Mouse (Mus musculus): Measurements from ENCODE around the gene Pycr1. TPM values are rescaled to one million over a fixed set of nuclear protein-coding genes. Genes with fewer than 3 reads are reported as not detected.

Gene Pycr1
- total and polyA plus RNA-seq, 3 experiments = 21.0 to 75.3 (median 32.3) TPM

- TF ChIP-seq JUND (conservative IDR thresholded peaks at IDR 0.05; ENCODE audit: low read depth, low read length) (no peak), MAFK (IDR thresholded peaks at IDR 0.05; ENCODE audit: insufficient replicate concordance, low read length) (no peak), SIN3A (IDR thresholded peaks at IDR 0.05; ENCODE audit: low read length) (no peak), USF2 (conservative IDR thresholded peaks at IDR 0.05; ENCODE audit: low read depth, low read length) (no peak), JUN (IDR thresholded peaks at IDR 0.05; ENCODE audit: insufficient read depth, low read depth, low read length) (no peak), ZNF384 (IDR thresholded peaks at IDR 0.05; ENCODE audit: low read depth, low read length) (no peak), USF1 (IDR thresholded peaks at IDR 0.05; ENCODE audit: low read depth, low read length) (no peak), BHLHE40 (IDR thresholded peaks at IDR 0.05; ENCODE audit: low read depth, low read length) (no peak), TCF12 (IDR thresholded peaks at IDR 0.05; ENCODE audit: low read depth, low read length) (no peak), CHD2 (IDR thresholded peaks at IDR 0.05; ENCODE audit: low read length) (no peak), PAX5 (IDR thresholded peaks at IDR 0.05; ENCODE audit: low read length) (no peak), GABPA (IDR thresholded peaks at IDR 0.05; ENCODE audit: insufficient replicate concordance, low read depth, low read length) (no peak), EP300 (IDR thresholded peaks at IDR 0.05; ENCODE audit: low read length) (no peak), ELF1 (IDR thresholded peaks at IDR 0.05; ENCODE audit: low read depth, low read length) (no peak), MEF2A (IDR thresholded peaks at IDR 0.05; ENCODE audit: borderline replicate concordance, low read depth, low read length) (no peak), CTCF (conservative IDR thresholded peaks at IDR 0.05 in 1 of 2, IDR thresholded peaks at IDR 0.05 in 1 of 2; ENCODE audit: low read depth in 2 of 2, low read length in 2 of 2) (no peak)
- Histone ChIP-seq H3K4me1 (ENCODE audit: control insufficient read depth in 1 of 2, insufficient read depth in 2 of 2) (peaks cover 36 to 63% of the 10 kb centered on the region in 2 experiments), H3K9me3 (replicated peaks; ENCODE audit: low read length) (no peaks in the 10 kb centered on the region), H3K27me3 (replicated peaks) (no peaks in the 10 kb centered on the region), H3K36me3 (replicated peaks in 1 of 2; ENCODE audit: control insufficient read depth in 1 of 2, insufficient read depth in 1 of 2, low read length in 1 of 2) (peaks cover 52 to 71% of the 10 kb centered on the region in 2 experiments), H3K4me2 (ENCODE audit: insufficient read depth, low read depth, poor library complexity, severe bottlenecking) (peak within 1 kb of the TSS; percentile 86), H3K9ac (ENCODE audit: insufficient read depth, low read depth) (peak within 1 kb of the TSS; percentile 93), H3K27ac (ENCODE audit: insufficient read depth, low read depth) (peak within 1 kb of the TSS; percentile 83), H3K4me3 (replicated peaks in 1 of 3; ENCODE audit: low read depth in 2 of 3, low read length in 2 of 3, poor library complexity in 1 of 3) (peak within 1 kb of the TSS; percentile 82 to 100 (median 100)), H3K79me2 (replicated peaks; ENCODE audit: control insufficient read depth, extremely low read depth, insufficient read depth, poor library complexity, severe bottlenecking) (peaks cover 37% of the 10 kb centered on the region)
- DNase-seq (ENCODE audit: extremely low read depth) = no peak
- in situ Hi-C loops (cut with MboI; ENCODE audit: low pct_ligation_motif_present, low pct_unique_long_range_greater_than_20kb, low sequenced_read_pairs) = loop anchor here (10.0 kb wide), 1 partner anchor 60 kb away; no protein-coding TSS in a partner anchor
- dilution Hi-C loops (cut with MboI; ENCODE audit: extremely low pct_ligation_motif_present, extremely low pct_unique_long_range_greater_than_20kb, low sequenced_read_pairs) = no loop called here
These were observed 18.3 kb downstream of the Pycr1 start, which contains the start of gene Sirt7 for GRCm38 (mm10) chr11:120625152-120625775. Gene Sirt7 (minus strand): TSS chr11:120625240.

GRCm38 (mm10) chr11:120624680-120625111 is 18.9 kb downstream of the Pycr1 start:
- in situ Hi-C loops (cut with MboI; ENCODE audit: low pct_ligation_motif_present, low pct_unique_long_range_greater_than_20kb, low sequenced_read_pairs) (loop anchor here (10.0 kb wide), 1 partner anchor 60 kb away; no protein-coding TSS in a partner anchor), dilution Hi-C loops (cut with MboI; ENCODE audit: extremely low pct_ligation_motif_present, extremely low pct_unique_long_range_greater_than_20kb, low sequenced_read_pairs) (no loop called here)
- Histone ChIP-seq H3K9ac (ENCODE audit: insufficient read depth, low read depth) (peak overlapping the region; percentile 93), H3K27ac (ENCODE audit: insufficient read depth, low read depth) (peak overlapping the region; percentile 83), H3K36me3 (replicated peaks in 1 of 2; ENCODE audit: control insufficient read depth in 1 of 2, insufficient read depth in 1 of 2, low read length in 1 of 2) (peaks cover 58 to 77% of the 10 kb centered on the region in 2 experiments), H3K79me2 (replicated peaks; ENCODE audit: control insufficient read depth, extremely low read depth, insufficient read depth, poor library complexity, severe bottlenecking) (peaks cover 32% of the 10 kb centered on the region), H3K4me3 (replicated peaks in 1 of 3; ENCODE audit: low read depth in 2 of 3, low read length in 2 of 3, poor library complexity in 1 of 3) (peak overlapping the region; percentile 82 to 100 (median 100)), H3K27me3 (replicated peaks) (no peaks in the 10 kb centered on the region), H3K4me2 (ENCODE audit: insufficient read depth, low read depth, poor library complexity, severe bottlenecking) (peak overlapping the region; percentile 86), H3K9me3 (replicated peaks; ENCODE audit: low read length) (no peaks in the 10 kb centered on the region), H3K4me1 (ENCODE audit: control insufficient read depth in 1 of 2, insufficient read depth in 2 of 2) (peaks cover 33 to 57% of the 10 kb centered on the region in 2 experiments)
- DNase-seq (ENCODE audit: extremely low read depth) = peak; percentile 91
- TF ChIP-seq SIN3A (IDR thresholded peaks at IDR 0.05; ENCODE audit: low read length) (peak; percentile 97), MAFK (IDR thresholded peaks at IDR 0.05; ENCODE audit: insufficient replicate concordance, low read length) (0 out of 2 replicates have a peak, but pooled peaks have one; percentile 9), NELFE (IDR thresholded peaks at IDR 0.05; ENCODE audit: low read depth, low read length) (peak; percentile 81), MXI1 (IDR thresholded peaks at IDR 0.05; ENCODE audit: low read depth, low read length) (peak; percentile 90; the same call in 1 of the 2 replicates), TCF12 (IDR thresholded peaks at IDR 0.05; ENCODE audit: low read depth, low read length) (peak; percentile 75), MYC (IDR thresholded peaks at IDR 0.05; ENCODE audit: low read depth, low read length) (no peak; the same call in 1 of the 2 replicates), POLR2A (IDR thresholded peaks at IDR 0.05; ENCODE audit: low read depth, low read length) (peak; percentile 93), TBP (conservative IDR thresholded peaks at IDR 0.05; ENCODE audit: low read depth, low read length) (peak; percentile 69), JUN (IDR thresholded peaks at IDR 0.05; ENCODE audit: insufficient read depth, low read depth, low read length) (no peak), MAX (IDR thresholded peaks at IDR 0.05; ENCODE audit: low read length) (no peak), NRF1 (IDR thresholded peaks at IDR 0.05; ENCODE audit: low read depth, low read length) (peak; percentile 97), HCFC1 (IDR thresholded peaks at IDR 0.05; ENCODE audit: low read depth, low read length) (peak; percentile 89), UBTF (IDR thresholded peaks at IDR 0.05; ENCODE audit: low read depth, low read length) (no peak), BHLHE40 (IDR thresholded peaks at IDR 0.05; ENCODE audit: low read depth, low read length) (0 out of 2 replicates have a peak, but pooled peaks have one; percentile 7), POLR2AphosphoS2 (IDR thresholded peaks at IDR 0.05; ENCODE audit: low read depth, low read length) (peak; percentile 94), CHD2 (IDR thresholded peaks at IDR 0.05; ENCODE audit: low read length) (peak; percentile 28; the same call in 1 of the 2 replicates), ZMIZ1 (IDR thresholded peaks at IDR 0.05; ENCODE audit: low read depth, low read length) (peak; percentile 88), ELF1 (IDR thresholded peaks at IDR 0.05; ENCODE audit: low read depth, low read length) (peak; percentile 100)
